Mouse (Mus musculus) megakaryocyte, embryonic 14.5 days (primary cell): ENCODE results near the gene Rilp.

Source experiments
- FLI1 ChIP-seq: IDR thresholded peaks from 2 replicates; pipeline ENCODE4 v1.6.1; 2012; ENCODE audit warnings: low read length, inconsistent platforms, mixed read lengths
- GATA1 ChIP-seq: IDR thresholded peaks from 3 replicates; pipeline ENCODE4 v1.6.1; 2012; ENCODE audit warnings: mixed read lengths, low read length, inconsistent platforms, borderline replicate concordance

DNA sequence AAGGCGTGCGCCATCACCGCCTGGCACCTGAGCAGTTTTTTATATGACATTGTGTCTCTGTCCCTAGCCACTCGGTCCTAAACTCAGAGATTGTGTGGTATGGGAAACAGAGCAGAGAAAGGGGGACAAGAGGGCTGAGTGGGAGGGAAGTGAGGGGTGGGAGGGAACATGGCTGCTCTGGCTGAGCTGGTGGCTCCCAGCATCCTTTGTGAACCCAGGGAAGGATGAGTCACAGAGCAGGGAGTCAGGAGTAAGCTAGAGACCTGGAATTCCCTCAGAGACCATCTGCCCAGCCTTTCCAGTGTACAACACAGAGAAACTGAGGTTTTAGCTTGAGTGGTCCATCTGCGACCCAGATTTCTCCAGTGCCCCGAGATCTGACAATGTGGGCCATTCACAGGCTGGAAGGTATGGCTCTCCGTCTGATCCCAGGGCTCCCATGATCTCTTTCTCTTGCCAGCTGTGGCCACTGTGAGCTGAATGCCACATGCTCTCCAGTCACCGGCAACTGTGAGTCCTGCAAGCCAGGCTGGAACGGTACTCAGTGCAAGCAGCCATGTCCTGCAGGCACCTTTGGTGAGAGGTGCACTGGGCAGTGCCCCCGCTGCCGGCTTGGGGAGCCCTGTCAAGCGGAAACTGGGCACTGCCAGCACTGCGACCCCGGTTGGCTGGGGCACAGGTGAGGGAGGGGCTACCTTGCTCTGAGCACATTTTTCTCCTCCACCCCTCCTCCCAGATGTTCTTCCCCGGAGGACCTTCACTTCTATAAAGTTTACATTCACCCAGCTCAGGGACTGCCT lies 10.1 kb downstream of the Rilp start:
- no peak for TF ChIP-seq FLI1
- TF ChIP-seq GATA1: no peak
